Mouse (Mus musculus): ENCODE measurements at regions not wholly inside any gene's neighbourhood (a gene's known extent, or its start where the extent isn't known, plus 50 kb on each side); places are given as distances from the start of the nearest gene placed in this dataset.

DNA sequence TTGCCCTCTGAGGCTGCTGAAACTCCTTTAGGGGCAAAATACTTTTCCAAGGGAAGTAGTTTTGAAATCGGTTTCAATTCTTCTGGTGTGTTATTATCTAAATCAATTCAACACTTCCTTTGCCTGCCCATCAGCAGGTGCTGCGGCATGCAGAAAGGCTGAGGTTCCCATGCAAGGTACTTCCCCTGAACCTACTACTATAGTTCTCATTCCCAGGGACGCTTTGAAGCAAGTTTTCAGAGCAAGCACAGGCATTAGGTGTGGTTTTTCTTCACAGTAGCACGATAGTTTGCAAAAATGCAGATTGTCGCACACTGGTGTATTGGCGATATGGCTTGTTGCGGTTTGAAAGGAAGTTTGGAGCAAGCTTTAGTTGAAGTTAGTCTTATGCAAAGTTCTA lies 183.5 kb upstream of the Erbb4 start:
- TF ChIP-seq POLR2A (IDR thresholded peaks at IDR 0.05; ENCODE audit: insufficient read depth, low read length) = no peak
- no peak for TF ChIP-seq CTCF (IDR thresholded peaks at IDR 0.05; ENCODE audit: low read depth, low read length)
- TF ChIP-seq EP300 (IDR thresholded peaks at IDR 0.05; ENCODE audit: insufficient read depth, low read depth, low read length) = no peak

Measured in ES-Bruce4 (cell line).